Mouse (Mus musculus): ENCODE data around the gene Timd2.
"Not testable (repeated sequence)": the region's sequence is repeated elsewhere in the genome, so short reads cannot be mapped to it uniquely, and the experiment has no call there.

The Timd2 gene

GRCm38 (mm10) chr11:46706664-46707356, at the start of gene Timd2:
TSS of gene Timd2 (minus strand) at chr11:46707061.
- no peak for DNase-seq

DNA sequence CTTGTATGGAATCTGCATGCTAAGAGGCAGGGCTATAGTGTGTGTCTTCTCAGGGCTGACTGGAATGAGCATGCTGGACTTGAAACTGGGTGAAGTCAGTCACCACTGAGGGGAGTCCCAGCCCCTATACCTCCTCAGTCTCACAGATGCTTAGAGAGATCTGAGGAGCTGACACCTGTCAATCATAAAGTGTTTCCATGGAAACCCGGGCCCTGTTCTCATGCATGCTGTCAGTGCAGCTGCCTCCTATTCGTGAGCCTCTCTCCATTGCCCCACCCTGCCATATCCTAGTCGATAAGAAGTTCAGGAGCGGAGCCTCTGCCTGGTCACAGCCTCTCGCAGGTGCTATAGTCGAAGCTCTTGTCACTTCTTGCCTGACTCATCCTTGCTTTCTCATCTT, 48.9 kb upstream of the Timd2 start:
- not testable (repeated sequence) for DNase-seq

GRCm38 (mm10) chr11:46754669-46755068, 47.8 kb upstream of the Timd2 start:
- no peak for DNase-seq

DNA sequence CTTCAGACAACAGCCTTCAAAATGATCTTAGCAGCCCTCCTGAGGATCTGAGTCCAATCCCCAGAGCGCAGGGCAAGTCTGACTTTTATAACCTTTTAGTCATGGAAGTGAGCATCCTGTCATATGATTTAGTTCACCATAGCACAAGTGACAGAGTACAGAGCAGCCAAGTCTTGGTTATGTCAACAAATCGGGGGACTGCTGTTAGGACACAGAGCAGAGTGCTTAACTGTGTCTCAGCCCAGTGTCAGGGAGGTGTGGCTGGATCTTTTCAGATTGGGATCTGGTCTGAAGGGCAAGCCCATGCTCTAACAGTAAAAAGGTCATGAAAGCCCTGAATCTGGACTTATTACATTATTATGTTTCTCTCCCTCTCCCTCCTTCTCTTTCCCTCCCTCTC, 46.8 kb upstream of the Timd2 start:
- DNase-seq = no peak

DNA sequence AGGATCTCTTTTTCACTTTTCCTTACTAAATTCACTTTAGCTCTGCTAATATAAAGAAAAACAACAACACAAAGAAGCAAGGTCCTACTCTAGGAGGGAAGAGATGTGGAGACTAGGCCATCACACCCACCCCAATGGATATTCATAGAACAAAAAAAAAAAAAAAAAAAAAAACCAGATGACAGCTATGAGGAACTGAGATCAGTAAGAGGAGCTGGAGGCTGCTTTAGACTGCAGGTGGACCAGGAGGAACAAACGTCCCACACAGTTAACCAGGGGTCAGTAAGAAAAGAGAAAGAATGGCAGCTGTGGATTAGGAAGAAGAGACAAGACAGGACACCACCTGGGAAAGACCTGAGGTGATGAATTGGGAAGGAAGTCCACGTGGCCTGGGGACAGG, 41.1 kb upstream of the Timd2 start:
- no peak for DNase-seq

DNA sequence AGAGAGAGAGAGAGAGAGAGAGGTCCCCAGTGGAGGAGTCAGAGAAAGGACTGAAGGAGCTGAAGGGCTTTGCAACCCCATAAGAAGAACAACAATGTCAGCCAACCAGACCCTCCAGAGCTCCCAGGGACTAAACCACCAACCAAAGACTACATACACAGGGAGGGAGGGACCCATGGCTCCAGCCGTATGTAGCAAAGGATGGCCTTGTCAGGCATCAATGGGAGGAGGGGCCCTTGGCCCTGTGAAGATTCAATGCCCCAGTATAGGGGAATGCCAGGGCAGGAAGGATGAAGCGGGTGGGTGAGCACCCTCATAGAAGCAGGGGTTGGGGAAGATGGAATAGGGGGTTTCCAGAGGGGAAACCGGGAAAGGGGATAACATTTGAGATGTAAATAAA, 34.9 kb upstream of the Timd2 start:
- DNase-seq = no peak

- no peak for DNase-seq
These were observed 34.0 kb upstream of the Timd2 start for GRCm38 (mm10) chr11:46740886-46741285.

DNA sequence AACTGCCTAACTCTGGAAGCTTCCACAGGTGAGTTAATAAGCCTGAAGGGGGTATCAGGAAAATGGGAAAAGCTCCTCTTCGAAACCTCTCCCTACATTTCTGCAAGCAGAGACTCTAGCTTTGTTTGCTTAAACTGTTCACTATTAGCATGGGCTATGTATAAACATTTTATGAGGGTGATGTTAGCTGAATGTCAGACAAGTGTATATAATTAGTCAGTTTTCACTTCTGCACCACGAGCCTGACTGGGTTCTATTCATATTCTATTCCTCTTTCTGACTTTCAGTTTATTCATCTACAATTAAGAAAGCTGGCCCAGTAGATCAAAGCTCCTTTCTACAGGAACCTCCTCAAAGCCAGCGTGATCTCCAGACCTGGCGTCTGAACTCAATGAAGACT, 32.6 kb upstream of the Timd2 start:
- no peak for DNase-seq

- not testable (repeated sequence) for DNase-seq
These were observed 28.2 kb upstream of the Timd2 start, which contains the start of gene Havcr1 for GRCm38 (mm10) chr11:46735076-46735475. TSS of gene Havcr1 (plus strand) at chr11:46735080.

DNA sequence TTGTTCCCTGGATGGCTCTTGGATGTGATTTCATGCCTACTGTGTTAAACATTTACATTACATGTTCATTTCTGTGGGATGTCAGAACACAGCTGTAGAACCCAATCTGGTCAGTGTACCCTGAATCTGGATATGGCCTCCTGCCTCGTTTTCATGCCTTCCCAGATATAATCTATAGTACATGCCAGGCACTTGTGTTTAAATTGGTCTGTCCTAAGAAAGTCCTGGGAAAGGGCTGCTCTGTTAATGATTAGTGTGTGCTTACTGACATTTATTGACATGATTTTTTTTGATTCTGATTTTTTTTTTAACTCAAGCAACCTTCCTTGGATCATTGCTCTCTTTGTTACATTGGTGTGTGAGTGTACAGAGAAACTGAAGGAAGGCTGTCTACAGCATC, 27.8 kb upstream of the Timd2 start:
- no peak for DNase-seq

- DNase-seq = no peak
These were observed 26.5 kb upstream of the Timd2 start for GRCm38 (mm10) chr11:46733242-46733789.

DNA sequence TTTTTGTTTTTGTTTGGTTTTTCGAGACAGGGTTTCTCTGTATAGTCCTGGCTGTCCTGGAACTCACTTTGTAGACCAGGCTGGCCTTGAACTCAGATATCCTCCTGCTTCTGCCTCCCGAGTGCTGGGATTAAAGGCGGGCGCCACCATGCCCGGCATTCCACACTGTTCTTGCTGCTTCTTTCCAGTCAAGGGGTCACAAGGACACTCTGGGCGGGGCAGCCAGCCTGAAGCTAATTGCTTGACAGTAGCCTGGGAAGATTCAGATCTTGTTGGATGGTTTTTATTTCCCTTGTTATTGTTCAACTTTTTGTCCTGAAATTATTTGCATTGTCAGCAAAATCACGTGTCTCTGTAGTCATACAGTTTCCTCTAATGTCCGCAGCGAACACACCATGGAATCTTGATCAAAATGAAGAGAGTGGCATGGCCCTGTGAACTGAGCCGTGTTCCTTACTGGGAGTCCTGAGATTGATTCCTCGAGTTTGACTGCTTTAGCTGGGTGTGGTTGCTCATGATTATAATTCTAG, 24.7 kb upstream of the Timd2 start:
- no peak for DNase-seq

GRCm38 (mm10) chr11:46698830-46699229, 8.0 kb downstream of the Timd2 start:
- DNase-seq = no peak

- DNase-seq = no peak
These were observed 8.6 kb downstream of the Timd2 start for GRCm38 (mm10) chr11:46698278-46698655.

DNA sequence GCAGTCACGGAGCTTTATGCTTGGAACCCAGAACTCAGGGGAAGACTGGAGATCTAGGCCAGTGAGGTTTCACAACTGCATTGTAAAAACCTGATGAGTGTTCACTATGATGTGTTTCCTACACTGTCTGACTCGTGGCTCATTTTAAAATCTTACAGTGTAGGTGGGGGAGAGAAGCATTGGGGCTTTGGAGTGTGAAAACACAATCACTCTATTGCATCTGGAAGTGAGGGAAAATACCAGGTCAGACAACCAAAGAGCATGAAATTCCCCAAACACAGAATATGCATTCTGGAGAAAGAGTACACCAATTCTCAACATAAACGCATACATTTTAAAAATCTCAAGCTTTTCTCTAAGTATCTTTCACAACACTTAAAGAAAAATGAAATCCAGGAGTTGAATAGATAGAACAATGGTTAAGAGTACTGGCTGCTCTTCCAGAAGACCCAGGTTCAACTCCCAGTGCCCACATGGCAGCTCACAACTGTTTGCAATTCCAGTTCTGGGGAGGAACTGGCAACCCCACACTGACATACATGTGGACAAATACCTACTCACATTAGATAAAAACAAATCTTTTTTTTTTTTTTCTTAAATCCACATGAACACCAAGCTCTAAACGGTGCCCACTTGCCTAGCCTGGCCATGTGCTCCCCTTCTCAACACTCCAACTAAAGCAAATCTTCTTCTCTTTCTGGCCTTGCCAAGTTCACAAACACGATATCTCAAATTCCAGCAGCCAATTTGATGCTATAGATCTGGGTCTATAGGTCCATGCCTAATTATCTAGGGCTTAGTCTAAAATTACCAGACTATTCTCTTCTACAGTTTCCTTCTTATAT, 9.2 kb downstream of the Timd2 start:
- DNase-seq = no peak

DNA sequence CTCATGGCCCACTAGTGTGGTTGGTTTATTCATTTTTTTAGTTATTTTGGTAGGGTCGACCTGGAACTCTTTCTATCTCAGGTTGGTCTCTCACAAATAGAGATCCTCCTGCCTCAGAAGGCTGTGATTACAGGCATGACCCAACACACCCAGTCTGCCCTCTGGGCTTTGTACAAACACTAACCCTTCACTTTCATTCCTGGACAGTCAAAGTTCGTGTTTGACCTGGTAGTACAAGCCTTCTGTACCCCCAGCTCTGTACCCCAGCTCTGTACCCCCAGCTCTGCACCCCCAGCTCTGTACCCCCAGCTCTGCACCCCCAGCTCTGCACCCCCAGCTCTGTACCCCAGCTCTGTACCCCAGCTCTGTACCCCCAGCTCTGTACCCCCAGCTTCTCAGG, 11.0 kb downstream of the Timd2 start:
- not testable (repeated sequence) for DNase-seq

GRCm38 (mm10) chr11:46690136-46690535, 16.7 kb downstream of the Timd2 start:
- no peak for DNase-seq

- no peak for DNase-seq
These were observed 23.1 kb downstream of the Timd2 start for GRCm38 (mm10) chr11:46683723-46684122.

GRCm38 (mm10) chr11:46682842-46683241, 24.0 kb downstream of the Timd2 start:
- DNase-seq = no peak

DNA sequence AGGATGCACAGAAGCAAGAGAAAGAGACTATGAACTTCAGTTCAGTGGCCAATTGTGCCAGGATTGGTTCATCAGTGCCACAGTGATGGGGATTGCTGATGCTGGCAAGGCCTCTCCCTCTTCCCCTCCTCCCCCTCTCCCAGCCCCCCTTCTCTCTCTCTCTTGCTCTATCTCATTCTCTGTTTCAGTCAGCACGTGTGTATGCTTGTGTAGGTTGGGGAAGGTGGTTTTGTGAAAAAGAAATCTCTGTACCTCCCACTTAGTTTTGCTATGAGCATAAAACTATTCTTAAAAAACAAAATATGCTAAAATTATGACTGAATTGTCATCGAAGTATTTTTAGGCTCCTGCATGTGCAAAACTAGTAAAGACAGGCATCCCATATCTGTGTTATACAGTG, 38.9 kb downstream of the Timd2 start:
- no peak for DNase-seq

DNA sequence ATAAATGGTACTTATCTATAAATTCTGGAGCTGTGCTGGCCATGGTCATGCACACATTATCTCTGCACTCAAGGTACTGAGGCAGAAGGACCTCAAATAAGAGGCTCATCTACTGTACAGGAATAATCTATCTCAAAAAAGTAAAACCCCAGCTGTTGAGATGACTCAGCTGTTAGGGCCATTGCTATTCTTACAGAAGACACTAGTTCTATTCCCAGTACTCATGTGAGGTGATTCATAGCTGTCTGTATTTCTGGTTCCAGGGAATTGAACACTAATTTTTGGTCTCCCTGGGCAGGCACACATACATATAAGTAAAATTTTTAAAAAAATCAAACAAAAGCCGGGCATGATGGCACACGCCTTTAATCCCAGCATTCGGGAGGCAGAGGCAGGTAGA, 39.8 kb downstream of the Timd2 start:
- no peak for DNase-seq

- DNase-seq = no peak
These were observed 41.0 kb downstream of the Timd2 start for GRCm38 (mm10) chr11:46665599-46666522.

- no peak for DNase-seq
These were observed 43.6 kb downstream of the Timd2 start for GRCm38 (mm10) chr11:46663215-46663614.

Data from lung, adult 18-20 months (tissue).